Mouse (Mus musculus): ENCODE measurements around the gene Lurap1.

Lurap1 gene

GRCm38 (mm10) chr4:116151238-116151637 lies at the start of gene Lurap1:
Gene Lurap1, minus strand, starts transcription at chr4:116151338.
- in situ Hi-C loops (cut with MboI; ENCODE audit: low sequenced_read_pairs) = no loop called here

GRCm38 (mm10) chr4:116198422-116198821 lies 47.3 kb upstream of the Lurap1 start:
- in situ Hi-C loops (cut with MboI; ENCODE audit: low sequenced_read_pairs) = no loop called here

GRCm38 (mm10) chr4:116193583-116194383 lies 42.6 kb upstream of the Lurap1 start:
- in situ Hi-C loops (cut with MboI; ENCODE audit: low sequenced_read_pairs) = no loop called here

DNA sequence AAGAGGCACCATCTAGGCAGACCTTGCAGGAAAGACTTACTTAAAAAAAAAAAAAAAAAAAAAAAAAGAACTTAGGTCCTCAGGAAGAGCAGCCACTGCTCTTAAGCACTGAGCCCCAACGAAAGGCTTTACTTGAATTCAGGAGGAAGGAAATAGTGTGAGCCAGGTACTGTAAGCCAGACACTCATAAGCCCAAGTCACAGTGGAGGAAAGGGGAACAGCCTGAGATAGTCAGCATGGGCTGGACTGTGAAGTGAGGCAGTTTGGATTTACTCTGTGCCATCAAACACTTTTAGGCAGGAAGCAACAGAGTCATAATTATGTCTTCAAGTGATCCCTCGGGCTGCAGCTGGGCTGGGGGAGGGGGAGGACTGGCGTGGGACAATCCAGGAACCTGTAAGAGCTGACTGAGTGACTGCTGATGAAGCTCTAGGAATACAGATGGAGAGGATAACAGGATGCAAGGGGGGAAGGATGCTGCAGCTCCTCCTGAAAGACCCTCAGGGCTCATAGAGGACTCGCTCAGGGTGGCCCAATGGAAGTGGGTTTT lies 41.2 kb upstream of the Lurap1 start:
- in situ Hi-C loops (cut with MboI; ENCODE audit: low sequenced_read_pairs) = no loop called here

- in situ Hi-C loops (cut with MboI; ENCODE audit: low sequenced_read_pairs) = no loop called here
Measured at GRCm38 (mm10) chr4:116185083-116185482, 33.9 kb upstream of the Lurap1 start.

DNA sequence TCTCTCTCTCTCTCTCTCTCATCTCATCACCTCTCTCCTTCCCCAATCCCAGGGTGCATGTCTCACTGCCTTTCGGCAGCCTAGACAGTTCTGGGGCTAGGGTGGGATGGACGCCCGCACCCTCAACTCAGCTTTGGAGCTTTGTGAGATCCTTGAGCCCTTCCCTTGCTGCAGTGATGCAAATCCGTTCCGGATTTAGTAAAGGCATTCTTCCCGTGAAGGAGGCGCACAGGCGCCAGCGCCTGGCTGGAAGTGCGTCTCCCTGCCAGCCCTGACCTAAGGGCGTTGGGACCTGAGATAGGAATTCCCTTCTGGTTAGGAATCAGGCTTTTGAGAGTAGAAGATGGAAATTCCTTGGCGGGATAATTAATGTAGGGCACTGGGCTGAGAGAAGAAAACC lies 31.6 kb upstream of the Lurap1 start:
- in situ Hi-C loops (cut with MboI; ENCODE audit: low sequenced_read_pairs) = no loop called here

- in situ Hi-C loops (cut with MboI; ENCODE audit: low sequenced_read_pairs) = no loop called here
Measured at GRCm38 (mm10) chr4:116182079-116182478, 30.9 kb upstream of the Lurap1 start.

DNA sequence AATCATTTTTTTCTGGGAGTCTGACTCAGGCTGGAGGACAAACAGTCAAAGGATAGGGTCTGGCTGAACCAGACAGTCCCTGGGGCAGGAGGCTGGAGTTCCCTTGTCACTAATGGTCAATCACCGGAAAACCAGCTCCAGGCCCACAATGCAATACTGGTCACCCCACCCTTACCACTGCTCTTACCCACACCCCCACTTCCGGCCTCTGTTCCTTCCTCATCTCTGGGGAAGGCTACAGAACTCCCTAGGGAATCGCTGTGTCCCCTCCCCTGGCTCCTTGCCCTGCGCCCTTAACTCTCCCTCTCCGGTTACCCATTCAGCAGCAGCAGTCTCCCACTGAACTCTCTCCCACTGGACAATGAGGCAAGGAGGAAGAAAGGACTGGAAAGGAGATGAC lies 26.0 kb upstream of the Lurap1 start:
- in situ Hi-C loops (cut with MboI; ENCODE audit: low sequenced_read_pairs) = no loop called here

- in situ Hi-C loops (cut with MboI; ENCODE audit: low sequenced_read_pairs) = no loop called here
Measured at GRCm38 (mm10) chr4:116176543-116176988, 25.4 kb upstream of the Lurap1 start.

GRCm38 (mm10) chr4:116175711-116176542 lies 24.8 kb upstream of the Lurap1 start:
- in situ Hi-C loops (cut with MboI; ENCODE audit: low sequenced_read_pairs) = no loop called here

GRCm38 (mm10) chr4:116175136-116175535 lies 24.0 kb upstream of the Lurap1 start:
- in situ Hi-C loops (cut with MboI; ENCODE audit: low sequenced_read_pairs) = no loop called here

DNA sequence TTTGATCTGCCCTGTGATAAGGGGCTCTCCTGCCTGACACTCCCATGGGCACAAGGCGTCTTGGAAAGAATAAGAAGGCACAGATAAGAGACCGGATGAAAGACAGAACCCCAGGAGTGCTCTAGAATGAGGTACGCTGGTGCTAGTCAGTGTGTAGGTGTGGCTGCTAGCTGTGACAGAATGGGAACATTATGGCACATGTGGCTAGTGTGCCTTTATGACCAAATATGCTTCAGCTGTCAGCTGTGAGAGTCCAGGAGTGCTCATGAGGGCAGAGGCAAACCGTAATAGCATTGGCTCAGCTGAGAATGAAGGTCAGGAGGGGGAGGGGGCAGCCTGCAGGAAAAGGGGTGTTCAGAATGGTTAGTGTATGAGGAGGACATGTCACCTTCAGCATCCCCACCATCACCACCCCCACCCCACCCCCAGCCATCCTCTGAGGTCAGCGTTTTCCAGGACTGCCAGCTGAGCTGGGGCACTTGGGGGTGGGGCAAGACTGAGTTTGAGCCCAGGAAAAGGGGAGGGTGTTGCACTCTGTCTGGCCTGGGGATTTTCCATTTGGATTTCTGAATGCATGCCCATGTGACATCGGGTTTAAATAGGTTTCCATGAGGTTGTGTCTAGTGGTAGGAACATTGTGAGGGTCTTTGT lies 23.5 kb upstream of the Lurap1 start:
- in situ Hi-C loops (cut with MboI; ENCODE audit: low sequenced_read_pairs) = no loop called here

DNA sequence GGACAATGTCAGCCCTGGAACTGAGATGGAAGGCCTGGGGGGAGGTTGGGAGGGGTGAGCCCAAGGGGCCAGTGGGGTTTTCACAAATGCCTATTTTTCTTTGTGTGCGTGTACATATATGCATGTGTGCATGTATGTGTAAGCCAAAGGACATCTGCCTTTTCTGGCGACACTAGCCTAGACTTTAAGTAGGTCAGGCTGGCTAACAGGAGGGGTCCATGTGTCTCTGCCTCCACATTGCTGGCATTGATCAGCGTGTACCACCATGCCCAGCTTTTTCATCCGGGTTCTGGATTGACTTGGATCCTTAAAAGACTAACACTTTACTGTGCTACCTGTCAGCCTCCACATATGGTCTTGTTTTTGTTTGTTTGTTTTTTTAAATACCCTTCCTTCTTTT lies 22.6 kb upstream of the Lurap1 start:
- in situ Hi-C loops (cut with MboI; ENCODE audit: low sequenced_read_pairs) = no loop called here

GRCm38 (mm10) chr4:116173072-116173471 lies 21.9 kb upstream of the Lurap1 start, which contains the start of the genes 1700042G07Rik and Gm49337:
Gene 1700042G07Rik, plus strand, starts transcription at chr4:116173372.
Gene Gm49337, plus strand, starts transcription at chr4:116173384.
- in situ Hi-C loops (cut with MboI; ENCODE audit: low sequenced_read_pairs) = no loop called here

DNA sequence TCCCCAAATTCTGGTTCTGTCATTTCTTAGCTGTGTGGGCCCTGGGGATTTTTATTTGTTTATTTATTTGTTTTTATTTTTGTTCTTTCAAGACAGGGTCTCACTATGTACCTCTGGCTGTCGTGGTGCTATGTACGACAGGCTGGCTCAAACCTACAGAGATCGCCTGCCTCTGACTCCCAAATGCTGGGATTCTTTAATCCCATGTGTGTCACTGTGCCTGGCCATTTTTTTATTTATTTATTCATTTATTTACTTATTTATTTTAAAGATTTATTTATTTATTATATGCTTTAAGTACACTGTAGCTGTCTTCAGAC lies 18.2 kb upstream of the Lurap1 start:
- in situ Hi-C loops (cut with MboI; ENCODE audit: low sequenced_read_pairs) = no loop called here

- in situ Hi-C loops (cut with MboI; ENCODE audit: low sequenced_read_pairs) = no loop called here
Measured at GRCm38 (mm10) chr4:116168617-116169352, 17.6 kb upstream of the Lurap1 start.

DNA sequence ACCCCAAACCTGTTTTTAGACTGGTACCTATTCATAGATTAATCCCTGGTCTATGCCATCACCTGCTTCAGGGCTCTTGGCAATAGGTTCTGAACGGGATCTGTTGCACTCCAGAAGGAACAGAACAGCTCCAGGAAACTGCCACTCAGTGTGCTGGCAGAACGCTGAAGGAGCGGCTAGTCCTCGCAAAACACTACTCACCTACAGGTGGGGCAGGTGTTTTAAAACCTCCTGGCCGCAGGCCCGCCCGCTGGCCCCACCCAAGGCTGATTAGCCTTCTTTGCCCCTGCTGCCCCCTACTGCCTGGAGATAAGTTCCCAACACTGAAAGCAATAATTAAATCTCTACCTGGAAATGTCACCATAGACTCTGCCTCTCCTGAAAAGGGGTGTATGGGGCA lies 16.3 kb upstream of the Lurap1 start, which contains the start of gene Tspan1:
TSS of gene Tspan1 (minus strand) at position 198 of the 400 bp plus-strand sequence.
- in situ Hi-C loops (cut with MboI; ENCODE audit: low sequenced_read_pairs) = no loop called here

- in situ Hi-C loops (cut with MboI; ENCODE audit: low sequenced_read_pairs) = no loop called here
Measured at GRCm38 (mm10) chr4:116165708-116166407, 14.7 kb upstream of the Lurap1 start.

DNA sequence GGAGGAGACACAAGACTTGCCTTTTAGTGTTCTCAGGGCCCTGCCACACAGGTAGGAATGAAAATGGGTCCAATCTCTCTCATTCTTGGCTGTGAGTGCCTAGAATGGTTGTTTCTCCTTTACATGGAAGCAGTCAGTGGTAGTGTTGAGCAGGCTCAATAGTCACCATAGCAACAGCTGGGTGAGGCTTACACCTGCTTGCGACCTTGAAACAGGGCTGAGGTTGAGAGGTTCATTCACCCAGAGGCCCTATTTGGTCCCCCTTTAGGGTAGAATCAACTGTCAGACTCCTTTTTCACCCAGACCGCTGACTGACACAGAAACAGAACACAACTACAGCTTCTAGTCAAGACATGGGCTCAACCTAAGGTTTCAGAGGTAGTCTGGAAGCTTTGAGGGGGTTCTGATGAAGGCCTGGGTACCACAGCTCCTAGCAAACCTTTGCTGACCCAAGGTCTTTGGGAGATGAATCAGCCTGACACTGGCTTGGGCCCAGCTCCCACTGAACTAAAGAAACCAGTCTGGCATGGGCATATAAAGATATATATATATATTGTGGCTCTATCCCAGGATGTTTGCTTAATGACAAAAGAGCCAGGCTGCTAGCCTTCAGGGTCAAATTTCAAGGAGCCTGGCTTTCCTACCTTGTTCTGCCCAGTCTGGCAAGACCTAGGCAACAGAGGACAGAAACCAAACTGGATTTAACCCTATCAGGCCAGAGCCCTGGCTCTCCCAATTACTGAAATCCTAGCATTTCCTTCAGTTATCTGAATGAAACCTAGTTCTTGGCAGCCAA lies 13.8 kb upstream of the Lurap1 start:
- in situ Hi-C loops (cut with MboI; ENCODE audit: low sequenced_read_pairs) = no loop called here
